Mouse (Mus musculus): ENCODE measurements at regions not wholly inside any gene's neighbourhood (a gene's known extent, or its start where the extent isn't known, plus 50 kb on each side); places are given as distances from the start of the nearest gene placed in this dataset.
"Not testable (repeated sequence)": the region's sequence is repeated elsewhere in the genome, so short reads cannot be mapped to it uniquely, and the experiment has no call there.

DNA sequence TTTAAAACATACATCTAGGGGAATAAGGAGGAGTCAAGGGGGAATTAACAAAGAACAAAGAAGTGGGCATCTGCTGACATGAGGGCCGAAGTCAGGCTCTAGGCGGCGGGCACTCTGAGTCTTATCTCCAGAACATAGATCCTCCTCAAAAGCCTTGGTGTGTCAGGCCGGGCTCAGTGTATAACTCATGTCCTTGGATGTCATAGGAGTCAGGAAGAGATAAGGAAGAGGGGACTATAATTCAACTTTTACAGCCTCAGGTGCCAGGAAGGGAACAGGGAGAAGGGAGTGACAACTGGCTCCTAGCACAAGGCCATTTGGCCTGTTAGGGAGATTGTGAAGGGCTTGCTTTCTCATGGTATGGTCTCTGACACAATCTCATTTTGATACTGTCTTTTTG lies 185.9 kb upstream of the Ube2e2 start:
- 85% methylated on average over 4 of the region's 4 CpGs for WGBS
- not testable (repeated sequence) for H3K9ac ChIP-seq (ENCODE audit: low read depth, low read length, severe bottlenecking); H3K27me3 ChIP-seq (ENCODE audit: control insufficient read depth, insufficient read depth, low read length); H3K4me3 ChIP-seq (replicated peaks; ENCODE audit: low read length); DNase-seq (ENCODE audit: low spot score); H3K4me2 ChIP-seq (replicated peaks; ENCODE audit: low read depth, low read length, severe bottlenecking); ATAC-seq (ENCODE audit: low FRiP score, low read depth); H3K36me3 ChIP-seq (ENCODE audit: control insufficient read depth, insufficient read depth, low read length); H3K27ac ChIP-seq (replicated peaks; ENCODE audit: low read depth, low read length); H3K4me1 ChIP-seq (ENCODE audit: control insufficient read depth, insufficient read depth, low read length); H3K9me3 ChIP-seq (ENCODE audit: control insufficient read depth, low read length)

DNA sequence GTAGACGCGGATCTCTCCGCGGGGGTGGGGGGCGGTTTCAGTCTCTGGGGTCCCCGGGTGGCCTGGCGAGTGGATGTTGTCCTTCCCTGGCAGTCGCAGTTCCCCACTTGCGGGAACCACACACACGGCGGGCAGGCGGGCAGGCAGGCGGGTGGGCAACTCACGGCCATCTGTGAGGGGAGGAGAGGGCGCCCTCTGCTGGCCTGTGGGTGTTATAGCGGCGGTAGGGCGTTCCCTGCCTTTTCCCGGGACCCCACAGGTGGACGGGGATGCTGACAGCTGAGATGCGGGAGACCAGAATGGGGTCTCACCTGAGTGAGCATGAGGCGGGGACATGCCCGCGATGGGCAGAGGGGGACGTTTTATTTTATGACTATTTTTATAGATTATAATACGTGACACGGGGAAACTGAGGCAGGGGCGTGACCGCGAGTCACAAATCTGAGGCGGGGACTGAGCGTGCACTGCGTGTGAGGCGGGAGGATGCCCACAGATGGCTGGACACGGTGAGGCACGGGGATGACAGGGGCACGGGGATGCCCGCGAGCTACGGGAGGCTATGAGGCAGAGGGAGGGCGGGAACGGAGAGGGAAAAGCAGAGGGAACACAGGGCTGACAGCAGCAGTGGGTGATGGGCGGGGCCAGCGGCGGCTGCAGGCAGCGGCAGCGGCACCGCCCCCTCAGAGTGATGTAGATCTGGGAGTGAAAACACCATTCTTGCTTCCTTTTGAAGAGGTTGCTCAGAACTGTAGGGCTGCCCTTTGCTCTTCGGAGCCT lies 148.1 kb upstream of the Ube2e2 start:
- Histone ChIP-seq H3K4me1 (ENCODE audit: control insufficient read depth, insufficient read depth, low read length) (peaks cover 6% of the 10 kb centered on the region; the same call in 1 of the 2 replicates), H3K9ac (ENCODE audit: low read depth, low read length, severe bottlenecking) (peak overlapping the region; percentile 46), H3K27ac (replicated peaks; ENCODE audit: low read depth, low read length) (no peak overlapping the region), H3K36me3 (ENCODE audit: control insufficient read depth, insufficient read depth, low read length) (no peaks in the 10 kb centered on the region), H3K27me3 (ENCODE audit: control insufficient read depth, insufficient read depth, low read length) (no peaks in the 10 kb centered on the region), H3K4me2 (replicated peaks; ENCODE audit: low read depth, low read length, severe bottlenecking) (peak overlapping the region; percentile 88), H3K9me3 (ENCODE audit: control insufficient read depth, low read length) (no peaks in the 10 kb centered on the region), H3K4me3 (replicated peaks; ENCODE audit: low read length) (peak overlapping the region; percentile 41)
- ATAC-seq (ENCODE audit: low FRiP score, low read depth) (peak; percentile 75), DNase-seq (ENCODE audit: low spot score) (peak; percentile 31)
- 4% methylated on average over 48 of the region's 49 CpGs for WGBS
- no peak for TF ChIP-seq POLR2A (IDR thresholded peaks at IDR 0.05; ENCODE audit: borderline replicate concordance, extremely low read depth, insufficient read depth, insufficient read length)

DNA sequence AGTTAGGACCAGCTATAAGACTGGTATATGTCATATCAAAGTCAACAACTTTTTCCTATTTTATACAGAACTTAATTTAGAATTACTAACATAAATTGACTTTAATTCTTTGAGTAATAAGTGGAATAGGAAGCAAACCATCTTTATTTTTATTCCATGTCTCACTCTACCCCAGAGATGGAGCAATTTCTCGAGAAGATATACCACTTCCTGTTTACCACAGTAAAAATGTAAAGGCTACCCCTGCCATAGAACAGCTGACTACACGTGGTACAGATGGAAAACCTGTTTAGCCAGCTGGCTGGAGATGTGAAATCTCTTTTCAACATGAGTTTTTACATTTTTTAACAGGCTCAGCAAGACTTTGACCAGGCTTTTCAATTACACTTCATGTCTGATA lies 126.0 kb upstream of the Ube2e2 start:
- H3K4me1 ChIP-seq (ENCODE audit: control insufficient read depth, insufficient read depth, low read length) = no peaks in the 10 kb centered on the region
- no peak overlapping the region for H3K4me2 ChIP-seq (replicated peaks; ENCODE audit: low read depth, low read length, severe bottlenecking)
- H3K9me3 ChIP-seq (ENCODE audit: control insufficient read depth, low read length) = no peaks in the 10 kb centered on the region
- TF ChIP-seq POLR2A (IDR thresholded peaks at IDR 0.05; ENCODE audit: borderline replicate concordance, extremely low read depth, insufficient read depth, insufficient read length) = no peak
- no peak overlapping the region for H3K9ac ChIP-seq (ENCODE audit: low read depth, low read length, severe bottlenecking)
- no peak overlapping the region for H3K4me3 ChIP-seq (replicated peaks; ENCODE audit: low read length)
- WGBS = 30% methylated on average over 2 of the region's 2 CpGs
- DNase-seq (ENCODE audit: low spot score) = no peak
- no peaks in the 10 kb centered on the region for H3K27me3 ChIP-seq (ENCODE audit: control insufficient read depth, insufficient read depth, low read length)
- ATAC-seq (ENCODE audit: low FRiP score, low read depth) = no peak
- no peaks in the 10 kb centered on the region for H3K36me3 ChIP-seq (ENCODE audit: control insufficient read depth, insufficient read depth, low read length)
- no peak overlapping the region for H3K27ac ChIP-seq (replicated peaks; ENCODE audit: low read depth, low read length)

DNA sequence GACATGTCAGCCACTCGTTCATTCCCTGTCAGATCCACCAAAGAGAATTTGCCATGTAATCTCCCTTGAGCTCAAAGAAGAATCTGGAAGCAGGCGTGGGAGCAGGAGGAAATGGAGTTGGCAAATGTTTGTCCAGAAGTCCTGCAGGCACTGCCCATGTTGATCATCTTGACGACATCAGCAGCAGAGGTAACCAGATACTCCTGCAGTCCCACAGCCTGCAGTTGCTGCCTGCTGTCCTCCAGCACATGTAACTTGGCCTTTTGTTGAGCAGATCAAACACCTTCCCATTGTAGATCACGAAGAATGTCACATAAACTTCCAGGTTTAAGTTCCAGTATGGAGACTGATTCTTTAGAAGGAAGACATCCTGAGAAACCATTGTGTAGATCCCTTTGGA lies 121.3 kb upstream of the Ube2e2 start:
- Histone ChIP-seq H3K9ac (ENCODE audit: low read depth, low read length, severe bottlenecking) (no peak overlapping the region), H3K36me3 (ENCODE audit: control insufficient read depth, insufficient read depth, low read length) (no peaks in the 10 kb centered on the region), H3K4me2 (replicated peaks; ENCODE audit: low read depth, low read length, severe bottlenecking) (no peak overlapping the region), H3K9me3 (ENCODE audit: control insufficient read depth, low read length) (no peaks in the 10 kb centered on the region), H3K4me3 (replicated peaks; ENCODE audit: low read length) (no peak overlapping the region), H3K27ac (replicated peaks; ENCODE audit: low read depth, low read length) (no peak overlapping the region), H3K4me1 (ENCODE audit: control insufficient read depth, insufficient read depth, low read length) (no peaks in the 10 kb centered on the region), H3K27me3 (ENCODE audit: control insufficient read depth, insufficient read depth, low read length) (no peaks in the 10 kb centered on the region)
- DNase-seq (ENCODE audit: low spot score) = no peak
- ATAC-seq (ENCODE audit: low FRiP score, low read depth) = no peak
- WGBS = 61% methylated on average over 4 of the region's 4 CpGs
- TF ChIP-seq POLR2A (IDR thresholded peaks at IDR 0.05; ENCODE audit: borderline replicate concordance, extremely low read depth, insufficient read depth, insufficient read length) = no peak

DNA sequence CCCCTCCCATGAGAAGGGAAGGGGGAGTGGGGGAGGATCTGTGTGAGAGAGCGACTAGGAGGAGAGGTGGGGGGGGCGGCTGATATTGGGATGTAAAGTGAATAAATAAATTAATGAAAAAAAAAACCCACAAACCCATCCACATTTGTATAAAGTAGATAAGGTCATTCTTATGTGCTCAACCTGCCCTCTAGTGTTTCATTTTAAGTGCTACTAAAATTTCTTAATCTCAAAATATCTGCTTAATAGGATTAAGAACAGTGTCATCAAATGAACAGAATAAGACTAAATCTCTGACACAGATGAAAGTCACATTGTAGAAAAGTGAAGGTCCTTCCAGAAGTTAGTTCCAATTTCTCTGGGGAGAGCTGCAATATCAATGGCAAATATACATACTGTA lies 119.5 kb upstream of the Ube2e2 start:
- H3K36me3 ChIP-seq (ENCODE audit: control insufficient read depth, insufficient read depth, low read length); H3K4me2 ChIP-seq (replicated peaks; ENCODE audit: low read depth, low read length, severe bottlenecking); H3K9ac ChIP-seq (ENCODE audit: low read depth, low read length, severe bottlenecking); ATAC-seq (ENCODE audit: low FRiP score, low read depth); H3K4me3 ChIP-seq (replicated peaks; ENCODE audit: low read length); DNase-seq (ENCODE audit: low spot score); H3K27ac ChIP-seq (replicated peaks; ENCODE audit: low read depth, low read length); H3K27me3 ChIP-seq (ENCODE audit: control insufficient read depth, insufficient read depth, low read length); H3K4me1 ChIP-seq (ENCODE audit: control insufficient read depth, insufficient read depth, low read length); H3K9me3 ChIP-seq (ENCODE audit: control insufficient read depth, low read length): not testable (repeated sequence)
- 79% methylated on average over 2 of the region's 2 CpGs for WGBS

DNA sequence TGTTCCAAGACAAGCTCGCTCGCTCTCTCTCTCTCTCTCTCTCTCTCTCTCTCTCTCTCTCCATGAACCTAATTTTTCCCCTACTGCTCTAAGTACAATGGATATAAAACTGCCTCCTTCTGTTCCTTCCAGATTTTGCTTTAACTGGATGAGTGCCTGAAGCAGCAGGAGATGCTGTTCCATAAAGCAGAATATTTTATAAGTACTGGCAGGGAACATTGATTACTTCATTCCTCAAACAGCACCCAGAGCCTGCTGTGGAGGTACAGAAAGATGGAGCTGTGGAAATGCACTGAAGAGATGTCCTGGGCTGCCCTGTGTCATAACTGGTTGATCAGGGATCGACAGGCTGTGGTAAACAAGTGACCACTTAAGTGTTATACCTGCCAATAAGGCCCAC lies 89.8 kb upstream of the Ube2e2 start:
- no peak for ATAC-seq (ENCODE audit: low FRiP score, low read depth)
- Histone ChIP-seq H3K4me3 (replicated peaks; ENCODE audit: low read length) (no peak overlapping the region), H3K4me1 (ENCODE audit: control insufficient read depth, insufficient read depth, low read length) (no peaks in the 10 kb centered on the region), H3K27me3 (ENCODE audit: control insufficient read depth, insufficient read depth, low read length) (no peaks in the 10 kb centered on the region), H3K4me2 (replicated peaks; ENCODE audit: low read depth, low read length, severe bottlenecking) (no peak overlapping the region), H3K9me3 (ENCODE audit: control insufficient read depth, low read length) (no peaks in the 10 kb centered on the region), H3K36me3 (ENCODE audit: control insufficient read depth, insufficient read depth, low read length) (no peaks in the 10 kb centered on the region), H3K9ac (ENCODE audit: low read depth, low read length, severe bottlenecking) (no peak overlapping the region), H3K27ac (replicated peaks; ENCODE audit: low read depth, low read length) (no peak overlapping the region)
- no peak for DNase-seq (ENCODE audit: low spot score)
- WGBS = 83% methylated on average over 3 of the region's 3 CpGs
- TF ChIP-seq POLR2A (IDR thresholded peaks at IDR 0.05; ENCODE audit: borderline replicate concordance, extremely low read depth, insufficient read depth, insufficient read length) = no peak

Measured in limb, embryonic 14.5 days (tissue).